Mouse (Mus musculus) frontal cortex, postnatal 25 days (tissue): ENCODE data around the gene Vps26a.

Source experiments
- DNase-seq, 2 experiments: peaks; one replicate each; pipeline ENCODE4 v3.0.0; 2022; ENCODE audit warnings: low spot score in 2 of 2

Vps26a gene

DNA sequence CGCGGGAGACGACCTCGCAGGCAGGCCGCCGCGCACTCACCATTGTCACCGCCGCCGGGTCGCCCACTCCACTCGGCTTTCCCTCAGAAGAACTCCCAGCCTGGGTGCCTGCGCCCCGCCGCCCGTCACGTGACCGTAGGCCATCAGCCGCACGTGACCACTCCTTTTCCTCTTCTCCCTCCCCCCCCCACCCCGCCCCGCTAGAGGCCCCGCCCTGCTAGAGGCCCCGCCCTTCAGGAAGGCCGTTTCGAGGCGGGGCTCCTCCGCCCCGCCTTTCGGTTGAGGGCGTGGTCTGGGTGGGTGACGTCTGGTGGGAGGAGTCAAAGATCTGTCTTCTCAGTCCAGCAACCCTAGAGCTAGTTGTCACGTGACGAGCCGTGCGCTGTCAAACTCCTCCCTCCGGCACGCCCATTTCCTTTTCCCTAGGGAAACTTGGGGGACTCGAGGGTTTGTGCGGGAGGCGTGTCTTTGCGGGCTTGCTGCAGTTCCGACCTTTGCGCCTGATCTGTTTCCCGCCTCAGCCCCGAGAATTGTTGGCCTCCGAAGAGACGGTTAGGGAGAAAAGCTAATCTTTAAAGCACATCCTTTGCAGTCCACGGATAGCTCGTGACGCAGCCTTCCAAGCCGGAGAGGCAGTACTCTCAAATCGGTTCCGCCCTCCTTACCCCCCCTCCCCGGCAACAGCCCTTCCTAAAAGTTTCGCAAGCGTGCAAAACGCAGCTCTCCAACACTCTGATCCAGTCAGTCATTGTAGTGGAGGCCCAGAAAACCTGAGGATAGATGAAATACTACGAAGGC, at the start of gene Vps26a:
Gene Vps26a, minus strand, starts transcription at position 188 of the 798 bp plus-strand sequence.
- DNase-seq, result peak; percentile 87 to 94

DNA sequence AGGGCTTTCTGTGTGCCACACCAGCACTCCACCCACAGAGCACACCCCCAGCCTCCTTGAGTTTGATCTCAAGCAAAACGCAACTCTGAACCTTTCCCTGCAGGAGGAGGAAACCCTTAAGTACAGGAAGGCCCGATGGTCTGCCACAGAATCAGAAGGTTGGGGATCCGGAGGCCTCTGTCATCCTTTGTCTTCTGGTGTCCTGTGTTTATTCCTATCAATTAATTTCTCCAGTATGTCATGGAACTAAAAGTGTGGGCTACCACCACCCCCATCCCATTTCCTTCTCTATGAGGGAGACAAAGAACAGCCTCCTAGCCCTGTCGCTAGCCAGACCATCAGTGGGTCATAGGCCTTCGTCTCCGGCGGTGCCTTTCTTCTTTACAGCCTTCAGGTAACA, 47.9 kb upstream of the Vps26a start:
- DNase-seq, result no peak

DNA sequence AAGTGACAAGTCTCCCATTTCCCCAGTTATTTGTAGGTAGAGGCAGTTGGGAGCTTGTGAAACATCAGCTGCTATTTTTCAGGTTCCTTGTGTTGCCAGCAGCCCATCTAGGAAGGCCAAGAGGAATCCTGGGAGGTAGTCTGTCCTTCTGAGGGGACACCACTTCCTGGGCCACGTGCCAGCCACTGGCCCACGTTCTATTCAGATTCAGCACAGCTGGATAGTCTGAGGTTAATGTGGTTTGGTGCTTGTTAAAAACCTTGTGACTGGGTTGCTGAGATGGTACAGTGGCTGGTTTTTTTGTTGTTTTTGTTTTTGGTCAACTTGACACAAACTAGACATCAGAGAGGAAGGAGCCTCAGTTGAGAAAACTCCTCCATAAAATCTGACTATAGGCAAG, 46.2 kb upstream of the Vps26a start:
- DNase-seq, result no peak

DNA sequence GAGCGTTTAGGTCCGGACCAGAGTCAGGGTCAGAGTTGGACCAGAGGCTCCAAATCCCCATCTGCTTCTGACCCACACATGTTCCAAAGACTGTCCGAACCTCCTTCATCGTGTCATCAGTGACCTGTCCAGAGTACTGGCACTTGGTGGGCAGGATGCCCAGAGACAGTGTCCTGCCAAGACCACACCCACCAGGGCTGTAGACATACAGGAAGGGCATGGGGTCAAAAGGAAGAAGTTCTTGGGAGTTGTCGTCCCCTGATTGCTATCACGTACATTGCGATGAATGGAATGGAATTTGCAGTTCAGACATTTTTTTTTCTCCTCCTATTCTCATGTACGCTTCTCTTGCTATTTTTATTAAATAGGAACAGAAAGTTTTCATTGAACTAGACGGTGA, 43.6 kb upstream of the Vps26a start:
- no peak for DNase-seq

DNA sequence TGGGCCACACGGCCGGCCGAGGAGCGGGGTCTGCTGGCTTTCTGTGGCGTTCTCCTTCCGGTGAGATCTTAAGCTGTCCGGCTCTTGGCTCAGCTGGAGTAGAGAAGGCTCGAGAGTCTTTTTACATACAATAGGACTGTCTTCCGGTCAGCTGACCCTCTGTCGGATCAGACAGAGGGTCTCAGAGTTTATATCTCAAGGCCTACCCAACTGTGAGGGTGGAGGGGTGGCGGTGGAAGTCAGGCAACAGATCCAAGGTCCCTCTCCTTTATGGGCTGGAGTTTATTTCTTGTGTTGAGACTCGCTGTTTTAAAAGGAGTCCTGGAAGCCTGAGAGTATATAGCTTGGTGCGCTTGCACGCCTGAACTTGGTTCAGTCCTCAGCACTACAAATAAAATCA, 40.7 kb upstream of the Vps26a start, which contains the start of gene Srgn:
Gene Srgn, minus strand, starts transcription at position 101 of the 400 bp plus-strand sequence.
- no peak for DNase-seq

DNA sequence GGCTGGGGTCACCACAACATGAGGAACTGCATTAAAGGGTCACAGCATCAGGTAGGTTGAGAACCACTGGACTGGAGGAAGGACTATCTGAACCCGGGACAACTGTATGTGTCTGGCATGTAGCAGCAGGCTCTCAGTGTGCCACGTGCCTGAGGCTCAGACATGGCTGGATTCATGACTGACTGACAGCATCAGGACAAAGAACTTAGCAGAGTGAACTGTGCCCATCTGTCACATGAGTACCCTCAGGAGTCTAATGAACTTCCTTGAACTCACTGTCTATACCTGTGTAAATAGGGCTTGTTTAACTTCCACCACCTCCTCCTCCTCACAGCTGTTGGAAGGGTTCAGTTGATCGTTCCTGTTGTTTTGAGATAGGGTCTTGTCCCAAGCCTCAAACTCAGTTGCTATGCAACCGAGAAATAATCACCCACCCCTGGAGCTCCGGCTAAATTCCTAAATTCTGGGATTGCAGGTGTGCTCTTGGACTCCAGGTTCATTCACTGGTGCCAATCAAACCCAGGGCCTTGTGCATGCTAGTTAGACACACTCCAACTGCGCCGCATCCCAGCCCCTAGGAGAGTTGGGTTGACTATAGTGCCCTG, 35.8 kb upstream of the Vps26a start:
- no peak for DNase-seq

DNA sequence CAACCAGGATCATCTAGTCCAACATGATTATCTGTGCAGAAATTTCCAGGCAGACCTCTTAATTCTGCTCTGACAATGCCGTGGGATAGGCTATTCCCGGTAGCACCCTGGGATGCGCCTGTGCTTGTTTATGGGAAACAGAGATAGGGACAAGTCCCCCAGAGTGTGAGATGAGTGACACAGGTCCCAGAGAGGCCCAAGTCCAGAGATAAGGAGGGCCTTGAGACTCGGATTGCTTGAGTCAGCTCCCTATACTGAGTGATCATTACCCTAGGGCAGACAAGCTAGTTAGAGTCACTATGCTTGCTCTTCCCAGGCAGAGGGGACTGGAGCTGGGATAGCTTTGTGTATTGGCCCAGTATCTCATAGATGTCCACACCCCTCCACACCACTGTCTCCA, 35.2 kb upstream of the Vps26a start:
- no peak for DNase-seq

DNA sequence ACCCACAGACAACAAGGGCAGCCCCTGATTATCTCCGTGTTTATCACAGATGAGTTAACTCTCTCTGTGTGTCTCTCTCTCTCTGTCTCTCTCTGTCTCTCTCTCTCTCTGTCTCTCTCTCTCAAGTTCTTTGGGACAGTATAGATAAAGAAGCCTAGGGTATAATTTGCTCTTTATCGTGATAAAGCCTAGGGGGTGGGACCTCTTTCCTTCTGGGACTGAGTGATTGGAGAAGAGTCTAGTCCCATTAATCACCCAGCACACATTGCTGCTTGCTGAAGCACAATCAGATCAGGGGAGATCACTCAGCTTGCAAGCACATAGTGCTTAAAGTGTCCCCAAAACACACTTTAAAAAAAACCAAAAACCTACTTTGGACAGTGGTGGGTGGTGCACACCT, 34.3 kb upstream of the Vps26a start:
- no peak for DNase-seq

DNA sequence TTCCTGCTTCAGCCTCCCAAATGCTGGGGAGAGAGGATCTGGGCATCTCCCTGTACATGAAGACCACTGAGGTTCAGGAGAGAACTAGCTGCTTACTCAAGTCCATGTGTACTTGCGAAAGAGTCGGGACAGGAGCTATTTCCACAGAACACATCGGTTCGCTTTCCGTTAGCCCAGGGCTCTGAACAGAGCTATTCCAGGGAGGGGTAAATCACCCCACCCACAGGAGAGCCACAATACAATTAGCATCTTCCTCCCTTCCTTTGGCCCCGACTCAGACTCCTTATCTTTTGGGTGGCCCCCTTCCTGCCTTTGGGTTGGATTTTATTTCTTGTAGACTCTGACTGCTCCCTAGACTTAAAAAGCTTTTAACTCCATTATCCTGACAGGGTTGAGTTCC, 30.9 kb upstream of the Vps26a start:
- no peak for DNase-seq

DNA sequence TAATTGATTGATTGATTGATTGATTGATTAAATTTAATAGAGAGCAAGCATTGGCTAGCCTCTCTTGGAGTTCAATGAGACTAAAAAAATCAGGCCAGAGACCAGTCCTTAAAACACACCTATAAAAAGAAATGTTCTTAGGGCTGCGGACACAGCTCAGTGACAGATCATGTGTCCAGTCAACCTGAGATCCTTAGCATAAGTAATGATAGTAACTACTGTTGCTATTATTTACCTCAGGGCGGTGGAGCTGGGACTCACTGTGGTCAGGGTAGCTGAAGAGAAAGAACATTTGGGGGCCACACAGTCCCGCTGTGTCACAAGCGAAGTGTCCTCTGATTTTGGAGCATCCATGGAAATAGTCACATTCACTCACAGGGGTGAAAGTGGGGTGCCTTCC, 26.2 kb upstream of the Vps26a start:
- no peak for DNase-seq

DNA sequence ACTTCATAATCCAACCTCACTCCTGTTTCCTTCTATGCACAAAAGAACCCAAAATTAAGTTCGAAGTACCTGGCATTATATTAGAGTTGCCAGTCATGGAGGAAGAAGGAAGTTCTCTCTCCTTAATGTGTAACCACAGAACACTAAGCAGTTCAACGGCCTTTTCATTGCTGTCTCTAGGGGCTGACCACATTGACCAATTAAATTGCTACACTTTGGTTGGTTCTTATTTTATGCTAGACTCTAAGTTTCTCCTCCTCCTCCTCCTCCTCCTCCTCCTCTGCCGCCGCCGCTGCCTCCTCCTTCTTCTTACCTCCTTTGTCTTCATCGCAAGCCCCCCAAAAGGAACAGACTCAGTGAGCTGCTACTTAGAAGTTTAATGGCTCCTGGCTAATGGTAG, 24.9 kb upstream of the Vps26a start:
- DNase-seq, result no peak

DNA sequence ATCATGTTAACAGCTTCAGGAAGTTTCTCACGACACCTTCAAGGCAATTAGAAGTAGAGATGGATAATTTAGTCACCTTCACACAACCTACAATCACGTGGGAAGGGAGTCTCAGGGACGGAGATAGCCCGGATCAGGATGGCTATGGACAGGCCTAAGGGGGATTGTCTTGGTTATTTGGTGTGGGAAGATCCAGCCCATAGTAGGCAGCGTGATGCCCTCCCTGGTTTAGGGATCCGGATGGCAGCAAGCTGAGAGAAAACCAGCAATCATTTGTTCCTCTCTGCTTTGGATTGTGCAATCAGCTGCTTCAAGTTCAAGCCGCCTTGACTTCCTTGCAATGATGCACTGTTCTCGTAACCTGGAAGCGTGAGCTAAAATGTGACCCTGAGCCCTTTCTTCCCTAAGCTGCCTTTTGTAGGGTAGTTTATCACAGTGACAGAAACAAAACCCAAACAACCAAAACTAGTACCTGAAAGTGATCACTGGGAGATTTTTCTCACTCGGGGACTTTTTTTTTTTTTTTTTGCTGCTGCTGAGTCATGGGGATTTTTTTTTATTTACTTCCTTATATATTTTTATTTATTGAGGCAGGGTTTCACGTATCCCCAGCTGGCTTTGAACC, 22.5 kb upstream of the Vps26a start:
- no peak for DNase-seq

DNA sequence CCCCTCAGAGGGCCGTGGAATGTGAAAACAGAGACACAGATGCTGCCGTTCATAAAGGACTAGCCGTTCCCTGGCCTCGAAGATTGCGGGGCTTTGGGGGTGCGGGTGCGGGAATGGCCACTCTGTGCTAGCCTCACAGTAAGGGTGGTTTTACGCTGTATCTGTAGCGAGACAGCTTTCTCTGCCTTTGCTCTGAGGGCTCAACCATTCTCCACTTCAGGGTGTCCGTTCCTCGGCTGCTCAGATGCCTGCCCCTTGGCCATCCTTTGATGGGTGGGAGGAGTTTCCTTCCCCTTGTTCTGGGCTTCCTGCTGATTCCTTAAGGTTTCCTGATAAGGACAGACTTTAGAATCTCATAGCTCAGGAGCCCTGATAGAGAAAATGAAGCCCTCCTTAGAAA, 21.9 kb upstream of the Vps26a start:
- DNase-seq, result no peak

DNA sequence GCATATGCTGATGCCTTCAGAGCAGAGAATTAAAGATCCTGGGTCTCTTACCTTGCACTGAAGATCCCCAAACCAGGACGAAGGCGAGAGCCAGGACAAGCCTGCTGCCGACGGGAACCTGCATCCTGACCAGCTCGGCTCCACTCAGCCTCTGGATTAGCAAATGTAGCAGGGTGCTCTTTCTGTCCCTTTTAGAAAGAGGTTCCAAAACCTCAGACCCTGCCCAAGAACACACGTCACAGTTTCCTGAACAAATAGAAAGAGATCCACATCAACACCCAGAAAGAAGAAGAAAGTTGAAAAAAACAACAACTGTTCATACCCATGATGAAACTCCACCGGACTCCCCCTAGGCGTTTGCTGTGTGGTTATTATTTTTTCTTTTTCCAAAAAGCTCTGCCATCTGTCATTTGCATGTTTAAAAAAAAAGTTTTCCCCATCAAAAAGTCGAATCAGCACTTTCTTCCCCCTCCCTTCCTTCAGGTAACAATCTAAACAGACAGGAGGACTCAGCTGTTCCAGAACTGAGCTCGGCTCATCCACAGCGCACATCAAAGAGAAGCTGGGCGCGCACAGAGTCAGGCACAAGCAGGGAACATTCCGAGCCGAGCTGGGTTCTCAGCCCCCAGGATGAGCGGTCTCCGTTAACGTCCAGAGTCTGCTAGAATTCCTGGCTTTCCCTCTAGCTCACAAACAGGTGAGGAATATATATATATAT, 21.1 kb upstream of the Vps26a start:
- no peak for DNase-seq

DNA sequence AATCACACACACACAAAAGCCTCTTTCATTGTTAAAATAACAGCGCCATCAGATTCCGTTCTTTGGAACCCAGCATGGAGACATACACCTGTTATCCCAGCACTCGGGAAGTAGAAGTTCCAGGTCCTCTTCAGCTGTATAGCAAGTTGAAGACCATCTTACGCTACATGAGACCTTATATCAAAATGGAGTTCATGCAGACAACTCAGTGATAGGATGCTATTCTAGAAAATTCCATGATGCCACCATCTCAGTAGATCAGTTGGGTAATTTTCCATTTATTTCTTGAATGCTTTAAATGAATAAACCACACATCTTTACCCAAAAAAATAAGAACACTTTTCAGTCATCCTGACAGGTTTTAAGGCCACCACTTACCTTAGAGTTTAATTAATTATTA, 20.5 kb upstream of the Vps26a start:
- DNase-seq, result no peak

DNA sequence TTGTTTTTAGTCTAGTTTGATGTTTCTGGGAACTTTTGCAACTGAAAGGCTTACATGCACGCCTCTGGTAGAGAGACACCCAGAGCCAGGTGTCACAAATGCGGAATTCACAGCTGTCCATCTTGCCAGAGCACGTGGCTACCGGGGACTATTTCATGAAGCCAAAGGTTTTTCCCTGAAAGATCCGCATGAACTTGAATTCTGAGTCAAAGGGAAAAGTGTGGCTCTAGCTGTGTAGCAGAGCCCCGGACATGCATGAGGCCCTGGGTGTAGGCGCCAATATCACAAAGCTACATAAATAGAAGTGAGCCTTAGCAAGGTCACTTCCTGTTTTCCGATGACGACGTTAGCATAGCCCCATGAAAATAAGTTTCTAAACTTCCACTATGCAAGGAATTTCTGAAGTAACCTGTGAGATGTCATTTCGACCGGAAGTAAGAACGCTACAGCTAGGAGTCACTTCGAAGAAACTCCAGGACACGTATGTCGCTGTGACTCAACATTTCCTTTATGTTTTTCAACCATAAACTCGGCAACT, 19.5 kb upstream of the Vps26a start:
- no peak for DNase-seq

DNA sequence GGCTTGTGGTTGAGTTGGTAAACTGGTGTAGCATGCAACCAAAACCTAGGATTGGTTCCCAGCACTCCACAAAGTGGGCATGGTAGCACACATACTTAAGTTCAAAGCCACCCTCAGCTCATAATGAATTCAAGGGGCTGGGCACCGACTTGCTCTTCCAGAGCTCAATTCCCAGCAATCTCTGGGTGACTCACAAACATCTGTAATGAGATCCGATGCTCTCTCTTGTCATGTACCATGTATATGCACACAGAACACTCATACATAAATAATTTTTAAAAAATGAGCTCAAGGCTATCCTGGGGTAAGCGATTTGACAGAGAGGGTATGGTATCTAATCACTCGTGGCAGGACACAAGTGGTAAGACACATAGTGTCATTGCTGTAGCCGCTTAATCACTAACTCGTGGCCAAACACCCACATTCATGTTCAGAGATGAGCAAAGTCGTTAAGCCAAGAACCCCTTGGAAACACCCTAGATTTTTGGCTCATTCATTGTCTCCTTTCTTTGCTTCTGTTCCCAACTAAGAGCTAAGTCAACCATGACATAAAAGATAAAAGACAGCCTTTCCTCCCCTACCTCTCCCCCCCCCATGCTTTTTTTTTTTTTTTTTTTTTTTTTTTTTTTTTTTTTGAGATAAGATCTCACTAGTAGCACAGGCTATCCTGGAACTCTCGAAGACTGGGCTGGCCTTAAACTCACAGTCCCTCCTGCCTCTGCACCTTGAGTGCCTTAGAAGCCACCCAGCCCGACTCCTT, 18.8 kb upstream of the Vps26a start:
- no peak for DNase-seq

DNA sequence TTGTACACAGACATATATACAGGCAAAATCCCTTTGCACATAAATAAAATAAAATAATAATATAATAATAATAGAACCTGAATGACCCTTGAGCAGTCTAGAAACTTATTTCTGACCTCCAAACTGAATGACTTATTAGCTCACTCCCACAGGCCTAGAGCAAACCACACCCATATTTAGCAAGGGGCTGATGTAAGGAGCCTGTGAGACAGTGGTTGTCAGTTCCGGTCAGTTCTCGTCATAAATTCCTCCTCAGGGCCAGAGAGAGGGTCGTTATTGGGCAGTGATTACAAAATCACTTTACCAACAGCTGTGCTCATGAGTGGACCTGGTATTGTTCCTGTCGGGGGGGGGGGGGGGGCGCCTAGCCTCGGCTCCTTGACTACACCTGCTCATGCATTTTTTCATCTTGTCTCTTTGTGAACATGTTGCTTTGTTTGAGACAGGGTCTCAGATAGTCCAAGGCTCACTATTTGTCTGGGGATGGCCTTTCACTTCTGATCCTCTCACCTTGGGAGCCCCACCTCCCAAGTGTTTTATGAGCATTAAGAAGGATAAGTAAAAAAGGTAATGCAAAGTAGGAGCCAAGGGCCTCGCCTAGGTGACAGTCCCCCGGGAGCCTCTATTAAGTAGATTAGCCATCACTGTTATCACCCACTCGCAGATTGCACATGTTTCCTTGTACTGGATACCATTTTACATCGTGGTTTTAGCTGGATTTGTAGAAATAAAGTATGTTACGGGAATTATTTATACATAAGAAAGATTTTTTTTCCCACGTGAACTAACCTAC, 17.4 kb upstream of the Vps26a start:
- no peak for DNase-seq

DNA sequence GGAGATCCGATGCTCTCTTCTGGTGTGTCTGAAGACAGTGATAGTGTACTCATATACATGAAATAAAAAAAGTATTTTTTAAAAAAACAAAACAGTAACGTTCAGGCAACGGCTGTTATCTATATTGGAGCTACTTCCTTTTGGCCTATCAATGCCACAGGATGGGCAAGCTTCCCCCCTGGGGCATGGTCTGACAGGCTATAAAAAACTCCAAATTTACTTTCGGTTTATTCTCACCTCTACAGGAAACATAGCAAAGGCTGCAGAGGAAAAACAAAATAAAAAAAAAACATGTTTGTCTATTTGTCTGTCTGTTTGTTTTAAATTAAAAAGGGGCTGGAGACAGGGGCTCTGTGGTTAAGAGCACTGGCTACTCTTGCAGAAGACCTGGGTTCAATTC, 16.7 kb upstream of the Vps26a start:
- no peak for DNase-seq

DNA sequence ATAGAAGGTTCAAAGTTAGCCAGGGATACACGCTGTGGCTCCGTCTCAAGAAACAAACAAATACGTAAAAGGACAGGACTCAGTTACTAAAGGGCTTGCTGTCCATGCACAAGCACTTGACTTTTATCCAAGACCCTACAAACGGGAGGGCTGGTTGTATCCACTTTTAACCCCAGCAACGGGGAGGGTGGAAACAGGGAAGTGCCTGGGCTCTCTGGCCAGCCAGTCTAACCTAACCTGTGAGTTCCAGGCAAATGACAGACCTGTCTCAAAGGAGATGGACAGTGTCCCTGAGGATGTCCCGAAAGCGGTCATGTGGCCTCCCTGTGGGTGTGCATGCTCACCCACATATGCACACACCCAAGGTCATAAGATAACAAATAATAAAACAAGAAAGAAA, 15.3 kb upstream of the Vps26a start:
- no peak for DNase-seq
